Mouse (Mus musculus): ENCODE measurements around the gene Atxn7.

The Atxn7 gene

GRCm38 (mm10) chr14:14065142-14065498 lies 103.9 kb downstream of the Atxn7 start:
- DNase-seq, result no peak

- DNase-seq, result peak; percentile 20 to 28
These were observed 105.0 kb downstream of the Atxn7 start for GRCm38 (mm10) chr14:14066241-14066640.

GRCm38 (mm10) chr14:14067648-14068472 lies 106.6 kb downstream of the Atxn7 start:
- peak; percentile 71 to 86 for DNase-seq

- DNase-seq, result no peak
These were observed 107.3 kb downstream of the Atxn7 start for GRCm38 (mm10) chr14:14068553-14068952.

- peak; percentile 24 to 30 for DNase-seq
These were observed 109.5 kb downstream of the Atxn7 start for GRCm38 (mm10) chr14:14070541-14071315.

GRCm38 (mm10) chr14:14071456-14071855 lies 110.2 kb downstream of the Atxn7 start:
- peak in 1 of 2 experiments; percentile 58 for DNase-seq

- no peak for DNase-seq
These were observed 119.5 kb downstream of the Atxn7 start for GRCm38 (mm10) chr14:14080604-14081194.

GRCm38 (mm10) chr14:14083811-14084210 lies 122.6 kb downstream of the Atxn7 start:
- DNase-seq, result no peak

GRCm38 (mm10) chr14:14086711-14087263 lies 125.5 kb downstream of the Atxn7 start:
- no peak for DNase-seq

- DNase-seq, result no peak
These were observed 126.1 kb downstream of the Atxn7 start for GRCm38 (mm10) chr14:14087348-14087747.

- no peak for DNase-seq
These were observed 127.0 kb downstream of the Atxn7 start for GRCm38 (mm10) chr14:14088016-14088791.

- no peak for DNase-seq
These were observed 129.3 kb downstream of the Atxn7 start for GRCm38 (mm10) chr14:14090571-14090970.

GRCm38 (mm10) chr14:14098330-14098980 lies 137.2 kb downstream of the Atxn7 start:
- peak; percentile 92 to 97 for DNase-seq

GRCm38 (mm10) chr14:14100773-14101280 lies 139.6 kb downstream of the Atxn7 start:
- peak; percentile 67 to 88 for DNase-seq

- peak; percentile 67 to 71 for DNase-seq
These were observed 140.1 kb downstream of the Atxn7 start for GRCm38 (mm10) chr14:14101296-14101695.

GRCm38 (mm10) chr14:14104213-14104929 lies 143.1 kb downstream of the Atxn7 start:
- DNase-seq, result no peak

- no peak for DNase-seq
These were observed 143.7 kb downstream of the Atxn7 start for GRCm38 (mm10) chr14:14104930-14105318.

GRCm38 (mm10) chr14:14110710-14111109 lies 149.5 kb downstream of the Atxn7 start:
- DNase-seq, result no peak

- peak; percentile 90 to 94 for DNase-seq
These were observed 159.2 kb downstream of the Atxn7 start, which contains the start of gene Psmd6 for GRCm38 (mm10) chr14:14120230-14121096. Gene Psmd6 (minus strand): TSS chr14:14120984.

Data from kidney, postnatal 36 days (tissue).